Mouse (Mus musculus) gonadal fat pad, adult 2 months (tissue): ENCODE data around the gene Gnmt. TPM values are rescaled to one million over a fixed set of nuclear protein-coding genes. Genes with fewer than 3 reads are reported as not detected.
"Not testable (repeated sequence)": the region's sequence is repeated elsewhere in the genome, so short reads cannot be mapped to it uniquely, and the experiment has no call there.

Experiments
- DNase-seq: peaks from one replicate; pipeline ENCODE4 v3.0.0-alpha.2; 2012; ENCODE audit warnings: low read depth
- polyA plus RNA-seq: library from polyadenylated mRNA; depleted of rRNA; stranded (reverse); fragments of >200 nt; gene quantifications from 2 replicates; pipeline ENCODE4 v1.2.3, GENCODE M21; 2012; rRNA removed

The Gnmt gene
- 12.3 and 16.7 TPM in 2 replicates for polyA plus RNA-seq

DNA sequence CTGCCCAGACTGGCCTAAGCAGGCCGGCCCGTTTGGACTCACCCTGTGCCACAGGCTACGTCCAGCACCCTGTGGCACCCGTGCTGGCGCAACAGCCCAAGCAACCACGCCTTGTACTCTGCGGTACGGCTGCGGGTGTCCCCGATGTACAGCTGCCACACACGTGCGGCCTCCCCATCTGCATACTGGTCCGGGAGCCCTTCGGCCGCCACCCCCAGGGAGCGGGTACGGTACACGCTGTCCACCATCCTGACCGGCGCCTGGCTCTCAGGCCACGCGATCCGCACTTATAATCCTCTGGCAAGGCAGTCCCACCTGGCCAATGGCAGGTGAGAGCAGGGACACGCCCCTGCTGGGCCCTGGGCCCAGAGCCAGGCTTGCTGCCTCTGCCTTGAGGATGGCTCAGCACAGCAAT is at the start of gene Gnmt:
Gene Gnmt (minus strand): TSS at position 265 of the 415 bp plus-strand sequence.
- DNase-seq, result no peak

DNA sequence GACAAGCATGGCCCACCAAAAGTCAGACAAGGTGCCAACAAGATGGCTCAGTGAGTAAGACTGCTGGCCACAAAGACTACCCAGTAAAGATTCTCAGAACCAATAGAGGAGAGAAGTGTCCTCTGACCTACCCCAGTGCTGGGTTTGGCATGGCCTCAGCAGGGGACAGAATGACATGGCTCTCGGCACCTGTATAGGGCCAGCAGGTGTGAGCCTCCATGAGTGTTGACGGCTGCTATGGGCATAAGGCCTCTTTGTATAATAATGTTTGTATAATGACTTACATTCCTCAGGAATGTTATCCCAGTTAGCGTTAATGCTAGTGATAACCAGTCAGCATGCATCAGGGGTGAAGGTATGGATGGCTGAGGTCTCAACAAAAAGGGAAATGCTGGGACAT is 47.1 kb upstream of the Gnmt start:
- DNase-seq, result no peak

DNA sequence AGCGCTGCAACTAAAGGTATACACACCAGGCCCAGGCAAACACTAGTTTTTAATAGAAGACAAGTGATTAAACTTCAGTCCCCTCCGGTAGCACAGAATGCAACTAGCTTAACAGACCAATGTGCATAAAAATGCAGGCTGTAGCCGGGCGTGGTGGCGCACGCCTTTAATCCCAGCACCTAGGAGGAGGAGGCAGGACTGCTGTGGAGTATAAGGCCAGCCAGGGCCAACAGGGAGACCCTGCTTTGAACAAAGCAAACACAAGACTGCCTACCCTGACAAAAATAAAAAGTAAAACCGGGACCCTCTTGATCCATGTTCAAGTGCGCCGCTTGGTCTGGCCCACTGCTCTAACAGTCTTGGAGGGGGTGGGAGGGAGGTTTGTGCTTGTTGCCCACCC is 46.1 kb upstream of the Gnmt start:
- no peak for DNase-seq

DNA sequence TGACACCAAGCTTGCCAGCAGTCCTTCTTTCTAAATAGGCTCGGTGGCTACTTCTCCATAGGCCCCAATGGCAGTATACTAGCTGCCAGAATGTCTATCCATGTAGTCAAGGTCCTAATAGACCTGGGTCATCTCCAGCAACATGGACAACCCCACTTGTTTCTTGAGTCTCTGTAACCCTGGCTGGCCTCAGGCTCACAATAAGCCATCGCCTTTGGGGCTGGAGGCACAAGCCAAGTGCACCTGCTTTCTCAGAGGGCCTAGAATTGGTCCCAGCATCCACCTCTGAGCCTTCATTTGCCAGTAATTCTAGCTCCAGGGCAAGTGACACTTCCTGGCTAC is 45.1 kb upstream of the Gnmt start:
- DNase-seq, result no peak

DNA sequence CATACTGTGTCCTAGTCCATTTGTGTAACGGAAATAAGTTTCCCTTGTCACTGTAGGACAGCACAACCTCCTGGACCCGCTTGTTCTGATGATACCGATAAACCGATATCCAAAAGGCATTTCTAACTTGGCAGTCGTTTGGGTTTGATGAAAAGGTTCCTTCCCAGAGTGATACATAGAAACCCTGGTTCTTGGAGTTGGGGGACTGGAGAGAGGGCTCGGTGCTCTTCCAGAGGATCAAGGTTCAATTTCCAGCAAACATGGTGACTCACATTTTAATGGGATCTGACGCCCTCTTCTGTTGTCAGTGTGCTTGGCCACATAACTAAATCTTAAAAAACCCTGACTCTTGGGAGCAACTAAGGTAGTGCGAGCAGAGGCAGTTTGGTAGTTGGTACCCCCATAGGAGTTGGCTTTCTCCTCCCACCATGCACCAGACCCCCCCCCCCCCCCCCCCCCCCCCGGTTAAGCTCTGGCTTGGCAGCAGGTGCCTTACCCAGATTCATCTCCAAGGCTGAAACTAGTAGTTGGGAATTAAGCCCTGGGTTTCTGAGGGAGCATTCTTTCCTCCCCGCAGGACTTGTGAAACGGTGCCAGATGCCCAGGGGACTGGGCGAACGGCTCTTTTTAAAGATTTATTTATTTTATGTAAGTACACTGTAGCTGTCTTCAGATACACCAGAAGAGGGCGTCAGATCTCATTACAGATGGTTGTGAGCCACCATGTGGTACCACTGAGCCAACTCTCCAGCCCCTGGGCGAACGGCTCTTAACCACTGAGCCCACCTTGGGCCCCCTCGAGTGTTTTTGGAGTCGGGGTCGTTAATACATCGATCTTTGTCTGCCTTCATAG is 44.5 kb upstream of the Gnmt start:
- no peak for DNase-seq

DNA sequence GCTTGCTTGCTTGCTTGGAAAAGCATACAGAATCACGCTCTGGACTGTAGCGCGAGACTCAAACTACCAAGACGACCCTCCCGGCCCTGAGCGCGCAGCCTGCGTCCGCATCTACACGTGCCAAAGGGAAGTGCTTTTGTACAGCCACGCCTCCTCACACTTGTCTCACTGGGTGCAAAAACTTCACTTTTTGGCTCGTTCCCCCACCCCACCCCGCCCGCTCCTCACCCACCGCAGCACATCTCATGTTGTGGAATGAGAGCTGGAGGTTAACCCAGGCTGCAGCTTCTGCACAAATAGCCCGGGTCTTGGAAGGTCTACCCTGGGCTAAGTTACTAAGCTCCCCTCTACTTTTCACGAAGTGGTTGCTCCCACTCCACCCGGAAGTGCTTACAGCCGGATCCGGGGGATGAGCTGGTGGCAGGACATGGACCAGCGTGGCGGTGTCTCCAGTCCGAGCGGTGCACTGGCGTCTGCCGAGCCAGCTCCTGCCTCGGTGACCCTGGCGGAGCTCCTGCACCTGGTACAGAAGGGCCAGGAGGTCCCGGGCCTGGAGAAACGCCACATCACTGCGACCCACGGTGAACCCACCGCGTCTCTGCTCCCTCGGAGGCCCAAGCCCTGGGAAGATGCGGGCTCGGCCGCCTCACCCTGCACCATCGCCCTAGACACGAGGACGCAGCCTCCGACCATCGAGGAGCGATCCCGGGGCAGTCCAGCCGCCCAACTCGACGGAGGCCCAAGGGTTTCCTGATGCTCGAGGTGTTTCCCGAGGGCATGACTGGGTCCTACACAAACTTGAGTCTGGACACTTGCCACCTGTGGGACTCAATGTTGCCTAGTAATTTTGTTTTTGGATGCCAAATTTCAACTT is 43.7 kb upstream of the Gnmt start, which contains the start of gene 2310039H08Rik:
Gene 2310039H08Rik (plus strand): TSS at position 232 of the 874 bp plus-strand sequence.
- no peak for DNase-seq

DNA sequence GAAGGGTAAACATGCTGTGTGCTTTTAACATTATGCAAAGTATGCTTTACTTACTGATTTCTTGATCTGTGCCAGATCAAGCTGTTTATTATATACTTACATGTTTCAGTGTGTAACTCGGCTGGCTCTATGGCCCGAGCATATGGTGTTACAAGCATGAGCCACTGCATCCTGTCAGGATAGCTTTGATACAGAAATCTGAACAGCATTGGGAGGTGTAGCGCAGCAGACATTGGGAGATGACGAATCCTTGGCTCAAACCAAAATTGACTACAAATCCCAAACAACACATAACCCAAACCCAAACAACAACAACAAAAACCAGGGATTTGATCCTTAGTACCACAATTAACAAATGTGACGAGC is 43.1 kb upstream of the Gnmt start:
- DNase-seq, result no peak

DNA sequence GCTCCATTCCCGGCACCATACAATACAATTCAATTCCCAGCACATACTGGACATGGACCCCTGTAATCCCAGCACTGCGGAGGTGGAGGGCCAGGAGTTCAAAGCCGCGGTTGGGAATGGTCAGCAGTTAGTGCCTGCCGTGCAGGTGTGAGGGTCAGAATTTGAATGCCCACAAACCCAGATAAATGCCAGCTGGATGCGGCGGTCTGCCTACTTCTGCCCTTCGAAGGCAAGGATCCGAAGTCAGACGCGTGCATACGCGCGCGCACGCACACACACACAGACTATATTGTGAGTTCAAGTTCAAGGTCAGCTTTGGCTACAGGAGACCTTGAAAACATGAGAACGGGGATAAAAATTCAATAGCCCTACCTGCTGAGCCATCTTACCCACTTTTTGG is 42.6 kb upstream of the Gnmt start:
- DNase-seq, result no peak

DNA sequence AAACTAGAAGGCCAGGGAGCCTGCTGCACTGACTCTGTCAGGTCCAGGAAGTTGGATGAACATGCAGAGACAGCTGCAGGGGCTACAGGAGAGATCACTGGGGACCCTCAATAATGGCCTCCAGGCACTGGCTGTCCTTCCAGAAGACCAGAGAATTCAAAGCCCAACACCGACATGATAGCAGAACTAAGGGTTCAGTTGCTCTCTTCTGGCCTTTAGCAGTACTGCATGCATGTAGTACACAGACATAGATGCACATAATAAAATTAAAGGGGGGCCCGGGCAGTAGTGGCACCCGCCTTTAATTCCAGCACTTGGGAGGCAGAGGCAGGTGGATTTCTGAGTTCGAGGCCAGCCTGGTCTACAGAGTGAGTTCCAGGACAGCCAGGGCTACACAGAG is 42.1 kb upstream of the Gnmt start:
- no peak for DNase-seq

DNA sequence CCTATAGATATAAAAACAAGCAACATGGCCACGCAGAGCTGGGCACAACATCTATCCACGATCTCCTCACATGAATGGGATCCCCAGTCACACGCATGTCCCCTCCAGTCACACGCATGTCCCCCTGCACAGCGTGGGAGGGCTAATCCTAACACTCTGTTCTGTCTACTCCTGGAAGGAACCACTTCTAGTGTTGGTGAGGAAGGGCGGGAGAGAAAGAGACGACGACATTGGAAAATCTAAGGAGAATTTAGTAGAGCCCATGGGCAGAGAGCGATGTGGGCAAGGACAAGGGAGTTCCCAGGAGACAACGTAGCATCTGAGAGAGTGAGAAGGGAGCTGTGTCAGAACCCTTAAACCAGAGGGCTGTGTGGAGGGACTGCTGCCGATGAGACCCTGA is 41.6 kb upstream of the Gnmt start:
- DNase-seq, result no peak

DNA sequence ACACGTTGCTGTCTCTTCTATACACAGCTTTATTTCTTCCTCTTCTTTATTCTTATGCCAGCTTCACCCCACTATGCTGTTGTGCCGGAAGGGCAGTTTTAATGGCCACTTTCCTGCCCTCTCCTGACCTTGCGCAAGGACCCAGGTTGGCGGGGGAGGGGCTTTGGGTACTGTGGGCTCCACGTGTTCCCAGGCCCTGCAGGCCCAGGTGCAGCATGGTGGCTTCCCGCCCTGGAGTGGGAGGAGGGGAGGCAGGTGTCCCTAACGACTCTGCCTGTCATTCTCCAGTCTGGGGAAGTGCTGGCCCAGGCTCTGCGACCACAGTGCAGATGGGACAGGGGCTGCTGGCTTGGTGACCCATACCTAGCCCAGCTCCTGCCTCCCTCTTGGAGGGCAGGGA is 38.9 kb upstream of the Gnmt start:
- no peak for DNase-seq

DNA sequence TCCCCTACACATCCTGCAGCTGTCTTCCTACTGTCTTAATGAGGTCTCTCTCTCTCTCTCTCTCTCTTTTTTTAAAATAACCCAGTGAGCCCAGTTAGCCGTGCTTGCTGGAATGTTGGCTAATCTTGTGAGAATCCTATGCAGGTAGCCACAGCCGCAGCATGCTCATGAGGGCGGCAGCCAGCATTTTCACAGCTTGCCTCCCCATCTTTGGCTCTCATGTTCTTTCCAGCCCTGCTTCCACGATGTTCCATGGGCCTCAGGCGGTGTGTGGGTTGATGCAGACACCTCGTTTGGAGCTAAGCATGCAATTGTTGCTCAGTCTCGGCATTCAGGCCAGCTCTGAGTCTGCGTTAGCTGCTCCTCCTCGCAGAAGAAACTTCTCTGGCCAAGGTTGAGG is 35.9 kb upstream of the Gnmt start:
- not testable (repeated sequence) for DNase-seq

DNA sequence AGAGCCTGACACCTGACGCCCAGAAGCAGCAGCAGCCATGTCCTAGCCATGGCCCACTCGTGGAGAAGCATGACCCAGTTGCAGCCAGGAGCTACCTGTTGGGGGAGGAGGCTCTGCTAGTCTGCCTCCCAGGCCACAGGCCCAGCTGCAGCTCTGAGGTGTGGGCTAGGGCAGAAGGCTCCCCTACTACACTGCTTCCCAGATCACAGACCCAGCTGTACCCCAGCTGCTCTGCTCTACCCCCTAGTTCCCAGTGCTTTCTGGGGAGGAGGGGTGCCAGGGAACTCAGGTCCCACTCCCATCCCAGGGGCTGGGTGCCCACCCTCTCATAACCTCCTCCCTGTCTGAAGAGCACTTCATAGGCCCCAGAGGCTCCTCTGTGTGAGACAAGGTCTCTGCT is 34.6 kb upstream of the Gnmt start, which contains the start of gene Ptcra:
Gene Ptcra (minus strand): TSS at position 169 of the 400 bp plus-strand sequence.
- DNase-seq, result no peak

DNA sequence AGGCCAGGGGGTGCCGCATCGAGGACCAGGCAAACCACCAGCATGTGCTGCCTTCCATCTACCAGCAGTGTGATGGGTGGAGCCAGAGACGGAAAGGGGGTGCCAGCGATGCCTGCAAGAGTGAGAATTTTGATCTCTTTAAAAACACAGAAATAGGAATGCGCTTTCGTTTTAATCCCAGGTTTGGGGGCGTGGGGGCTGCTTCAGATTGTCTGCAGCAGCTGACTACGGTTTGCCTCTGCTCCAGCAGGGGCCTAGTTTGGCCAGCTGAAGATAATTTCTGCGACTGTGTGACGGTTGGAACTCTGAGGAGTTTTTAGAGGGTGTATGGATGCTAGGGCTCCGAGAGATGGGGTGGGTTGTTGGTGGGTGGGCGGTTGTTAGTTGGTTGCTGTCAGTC is 29.8 kb upstream of the Gnmt start:
- DNase-seq, result no peak

DNA sequence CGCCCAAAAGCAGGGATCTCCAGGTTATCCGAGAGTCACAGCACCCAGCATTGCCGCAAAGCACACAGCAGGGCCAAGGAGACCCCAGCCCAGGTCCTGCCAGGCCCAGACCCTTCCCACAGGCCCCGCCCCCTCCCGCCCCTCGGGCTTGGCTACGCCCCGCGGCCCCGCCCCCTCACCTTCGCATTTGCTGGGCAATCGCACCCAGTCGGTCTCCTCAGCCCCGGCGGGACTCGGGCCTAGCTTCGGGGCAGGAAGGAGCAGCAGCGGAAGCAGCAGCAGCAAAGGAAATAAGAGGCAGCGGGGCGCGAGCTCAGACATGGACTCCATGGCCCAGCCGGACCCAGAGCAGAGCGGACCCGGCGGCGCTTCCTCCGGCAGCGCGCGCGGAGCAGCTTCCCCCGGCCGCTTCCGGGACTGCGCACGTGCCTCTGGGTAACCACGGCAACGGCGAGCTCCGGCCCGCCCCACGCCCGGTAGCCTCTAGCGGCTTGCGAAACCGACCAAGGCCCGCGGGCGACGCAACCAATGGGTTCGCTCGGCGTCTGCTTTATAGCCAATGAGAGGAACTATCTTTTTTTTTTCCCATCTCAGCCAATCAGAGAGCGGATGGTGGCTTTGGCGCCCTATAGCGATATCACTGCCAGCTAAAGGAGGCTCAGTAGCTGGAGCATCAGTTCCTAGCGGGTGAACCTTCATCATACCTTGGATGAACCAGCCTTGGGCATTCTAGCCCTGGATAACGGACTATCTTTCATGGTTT is 23.0 kb upstream of the Gnmt start, which contains the start of gene Cnpy3:
Gene Cnpy3 (minus strand): TSS at position 421 of the 763 bp plus-strand sequence.
- DNase-seq, result no peak

DNA sequence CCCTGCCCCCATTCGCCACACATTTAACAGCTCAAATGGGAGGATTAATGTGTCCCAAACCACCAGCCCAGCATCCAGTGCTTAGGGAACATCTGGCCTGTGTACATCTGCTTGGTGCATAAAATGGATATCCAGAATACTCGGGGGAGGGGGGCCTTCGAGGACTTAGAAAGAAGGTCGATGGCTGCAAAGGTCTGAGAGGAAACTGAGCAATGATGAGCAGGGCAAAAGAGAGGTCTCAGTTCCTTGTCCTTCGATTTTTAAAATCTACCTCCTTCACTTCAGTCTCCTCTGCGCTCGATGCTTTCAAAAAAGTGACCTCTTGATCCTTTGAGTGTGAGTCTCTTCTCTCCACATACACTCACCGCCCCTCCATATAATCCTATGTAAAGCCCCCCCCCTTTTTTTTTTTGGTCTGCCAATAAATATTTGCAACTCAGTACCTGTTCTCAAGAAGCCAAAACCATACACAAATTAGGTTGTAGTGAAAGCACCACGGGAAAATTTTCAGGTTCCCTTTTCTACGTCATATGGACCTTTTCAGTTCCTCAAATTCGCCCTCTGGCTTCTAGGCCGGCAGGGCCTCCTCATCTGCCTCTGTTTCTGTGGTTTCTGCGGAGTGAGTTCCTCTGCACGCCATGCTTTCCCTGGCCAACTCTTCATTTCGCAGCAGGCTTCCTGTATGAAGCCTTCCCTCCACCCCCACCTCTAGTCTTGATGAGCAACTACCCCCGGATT is 22.3 kb upstream of the Gnmt start:
- no peak for DNase-seq

DNA sequence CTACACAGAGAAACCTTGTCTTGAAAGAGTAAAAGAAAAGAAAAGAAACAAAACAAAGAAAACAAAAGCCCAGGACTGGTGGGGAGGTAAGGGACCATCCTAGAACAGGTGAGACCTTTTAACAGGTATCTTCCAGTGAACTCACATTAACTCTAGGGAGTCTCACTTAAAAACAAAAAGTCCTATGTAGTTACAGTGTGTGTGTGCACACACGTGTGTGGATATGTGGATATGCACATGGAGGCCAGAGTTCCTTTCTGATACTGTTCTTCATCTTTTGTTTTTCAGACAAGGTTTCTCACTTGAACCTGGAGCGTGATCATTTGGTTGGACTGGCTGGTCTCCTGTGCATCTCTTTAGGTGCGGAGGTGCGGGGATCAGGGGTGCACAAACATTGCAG is 21.6 kb upstream of the Gnmt start:
- DNase-seq, result no peak

DNA sequence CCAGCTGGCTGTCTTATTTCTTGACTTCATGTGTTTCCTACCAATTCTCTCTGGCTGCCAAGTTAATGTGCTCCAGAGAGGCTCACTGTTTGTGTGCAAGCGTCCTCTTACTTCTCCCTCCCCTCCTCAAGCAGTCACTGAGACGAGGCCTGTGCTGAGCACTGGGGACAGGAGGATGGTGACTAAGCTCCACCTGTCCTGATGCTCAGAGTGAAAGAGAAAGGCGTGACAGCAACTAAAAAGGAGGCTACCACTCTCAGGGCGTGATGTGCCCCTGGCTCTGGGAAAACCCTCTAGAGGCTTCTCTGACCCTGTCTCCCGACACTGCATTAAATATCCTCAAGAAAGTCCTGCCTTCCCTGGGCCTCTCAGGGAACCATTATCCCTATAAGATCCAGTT is 20.3 kb upstream of the Gnmt start:
- DNase-seq, result no peak

DNA sequence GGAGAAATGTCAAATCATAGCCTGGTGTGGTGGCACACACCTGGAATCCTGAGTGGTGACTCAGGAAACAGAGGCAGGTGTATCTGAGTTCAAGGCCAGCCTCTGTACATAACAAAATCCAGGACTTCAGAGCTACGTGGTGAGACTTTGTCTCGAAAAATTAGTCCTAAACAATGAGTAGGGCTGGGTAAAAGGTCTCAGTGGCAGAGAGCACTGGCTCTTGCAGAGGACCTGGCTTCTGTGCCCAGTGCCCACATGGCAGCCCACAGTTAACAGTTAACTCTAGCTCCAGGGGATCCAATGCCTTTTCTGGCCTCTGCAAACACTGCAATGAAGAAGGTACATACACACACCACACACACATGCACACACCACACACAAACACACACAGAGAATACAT is 18.8 kb upstream of the Gnmt start:
- DNase-seq, result no peak

DNA sequence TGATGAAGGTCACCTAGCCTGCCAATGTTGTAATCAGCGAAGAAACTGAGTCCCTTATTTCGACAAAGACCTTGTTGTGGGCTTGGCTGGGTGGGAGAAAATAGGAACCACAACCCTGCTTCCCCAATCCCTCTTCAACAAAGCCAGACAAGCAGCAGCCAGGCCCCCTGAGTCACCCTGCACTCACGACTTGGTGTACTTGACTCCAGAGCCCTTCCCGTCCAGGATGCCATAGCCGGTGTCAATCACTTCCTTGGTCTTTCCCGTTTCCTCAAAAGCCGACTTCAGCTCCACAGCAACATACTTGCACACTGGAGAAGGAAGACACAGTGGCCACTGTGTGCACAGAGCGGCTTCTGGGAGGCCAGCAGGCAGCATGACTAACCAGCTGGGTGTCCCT is 18.3 kb upstream of the Gnmt start:
- no peak for DNase-seq

DNA sequence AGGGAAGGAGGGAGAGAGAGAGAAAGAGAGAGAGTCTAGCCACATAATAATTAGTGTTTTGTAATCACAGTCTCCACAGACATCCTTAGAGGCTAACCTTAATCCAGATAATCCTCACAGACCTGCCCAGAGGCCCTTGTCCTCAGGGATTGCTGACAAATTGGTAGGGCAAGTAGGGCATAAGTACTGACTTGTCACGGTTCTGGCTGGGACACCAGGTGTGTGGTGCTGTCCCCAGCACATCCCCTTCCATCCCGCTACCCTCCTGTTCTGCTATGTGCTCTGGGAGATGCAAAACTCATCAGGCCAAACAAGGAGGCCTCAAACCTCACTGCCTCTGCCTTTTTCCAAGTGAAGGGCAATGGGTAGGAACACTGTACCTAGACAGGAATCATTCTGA is 16.5 kb upstream of the Gnmt start:
- DNase-seq, result no peak
